Mouse (Mus musculus) myocyte (in vitro differentiated cells): Measurements from ENCODE around the gene Notch2.

Source experiments
- E2F4 ChIP-seq: IDR thresholded peaks from one replicate; pipeline ENCODE4 v1.6.1; 2011; ENCODE audit warnings: mild to moderate bottlenecking, control low read depth, moderate library complexity; ENCODE audit not compliant: insufficient read depth
- MAX ChIP-seq: IDR thresholded peaks from one replicate; pipeline ENCODE4 v1.6.1; 2011; ENCODE audit warnings: low read depth, mild to moderate bottlenecking, control low read depth
- MYOD1 ChIP-seq, 3 experiments: IDR thresholded peaks; one replicate each; pipeline ENCODE4 v1.6.1; 2011; ENCODE audit warnings: control low read depth in 2 of 3, low read depth in 2 of 3, mild to moderate bottlenecking in 2 of 3, moderate library complexity in 1 of 3; ENCODE audit not compliant: insufficient read length in 2 of 3, control insufficient read depth in 1 of 3
- MYOG ChIP-seq, 3 experiments: IDR thresholded peaks; one replicate each; pipeline ENCODE4 v1.6.1; 2011; ENCODE audit warnings: control low read depth in 2 of 3, low read depth in 2 of 3, mild to moderate bottlenecking in 2 of 3; ENCODE audit not compliant: insufficient read length in 2 of 3, control insufficient read depth in 1 of 3, insufficient read depth in 1 of 3
- POLR2A ChIP-seq: IDR thresholded peaks from one replicate; pipeline ENCODE4 v1.6.1; 2011; ENCODE audit warnings: low read depth, mild to moderate bottlenecking, control low read depth, moderate library complexity; ENCODE audit not compliant: insufficient read length
- POLR2AphosphoS2 ChIP-seq: IDR thresholded peaks from one replicate; pipeline ENCODE4 v1.6.1; 2011; ENCODE audit warnings: low read depth, control low read depth; ENCODE audit not compliant: insufficient read length
- REST ChIP-seq: IDR thresholded peaks from one replicate; pipeline ENCODE4 v1.6.1; 2011; ENCODE audit warnings: mild to moderate bottlenecking, control low read depth, moderate library complexity; ENCODE audit not compliant: insufficient read depth, insufficient read length
- TCF12 ChIP-seq: IDR thresholded peaks from one replicate; pipeline ENCODE4 v1.6.1; 2011; ENCODE audit warnings: mild to moderate bottlenecking, control low read depth; ENCODE audit not compliant: poor library complexity, insufficient read depth, severe bottlenecking
- TCF3 ChIP-seq: IDR thresholded peaks from one replicate; pipeline ENCODE4 v1.6.1; 2011; ENCODE audit warnings: low read depth, control low read depth; ENCODE audit not compliant: insufficient read length
- USF1 ChIP-seq: IDR thresholded peaks from one replicate; pipeline ENCODE4 v1.6.1; 2011; ENCODE audit warnings: low read depth, mild to moderate bottlenecking, control low read depth, moderate library complexity

GRCm38 (mm10) chr3:98160330-98160729 is 147.0 kb downstream of the Notch2 start, which contains the start of gene Adam30:
- TF ChIP-seq POLR2A (no peak), TCF12 (no peak), USF1 (no peak), REST (no peak), POLR2AphosphoS2 (no peak), MAX (no peak), TCF3 (no peak), MYOD1 (IDR thresholded peaks at IDR 0.05; ENCODE audit: control insufficient read depth in 1 of 3, insufficient read length in 2 of 3, low read depth in 2 of 3) (no peak), E2F4 (no peak), MYOG (IDR thresholded peaks at IDR 0.05; ENCODE audit: control insufficient read depth in 1 of 3, insufficient read depth in 1 of 3, insufficient read length in 2 of 3, low read depth in 2 of 3) (no peak)
